Mouse (Mus musculus) cerebellum, adult (tissue): ENCODE data around the gene Hivep3.

Experiments used
- ATAC-seq: cut with Nextera tagmentation; 2 replicates; pipeline ENCODE4 v1.9.2; 2017; ENCODE audit warnings: mild to moderate bottlenecking, moderate library complexity, mixed read lengths; ENCODE audit not compliant: insufficient number of reproducible peaks, low FRiP score, low TSS enrichment

Gene Hivep3

DNA sequence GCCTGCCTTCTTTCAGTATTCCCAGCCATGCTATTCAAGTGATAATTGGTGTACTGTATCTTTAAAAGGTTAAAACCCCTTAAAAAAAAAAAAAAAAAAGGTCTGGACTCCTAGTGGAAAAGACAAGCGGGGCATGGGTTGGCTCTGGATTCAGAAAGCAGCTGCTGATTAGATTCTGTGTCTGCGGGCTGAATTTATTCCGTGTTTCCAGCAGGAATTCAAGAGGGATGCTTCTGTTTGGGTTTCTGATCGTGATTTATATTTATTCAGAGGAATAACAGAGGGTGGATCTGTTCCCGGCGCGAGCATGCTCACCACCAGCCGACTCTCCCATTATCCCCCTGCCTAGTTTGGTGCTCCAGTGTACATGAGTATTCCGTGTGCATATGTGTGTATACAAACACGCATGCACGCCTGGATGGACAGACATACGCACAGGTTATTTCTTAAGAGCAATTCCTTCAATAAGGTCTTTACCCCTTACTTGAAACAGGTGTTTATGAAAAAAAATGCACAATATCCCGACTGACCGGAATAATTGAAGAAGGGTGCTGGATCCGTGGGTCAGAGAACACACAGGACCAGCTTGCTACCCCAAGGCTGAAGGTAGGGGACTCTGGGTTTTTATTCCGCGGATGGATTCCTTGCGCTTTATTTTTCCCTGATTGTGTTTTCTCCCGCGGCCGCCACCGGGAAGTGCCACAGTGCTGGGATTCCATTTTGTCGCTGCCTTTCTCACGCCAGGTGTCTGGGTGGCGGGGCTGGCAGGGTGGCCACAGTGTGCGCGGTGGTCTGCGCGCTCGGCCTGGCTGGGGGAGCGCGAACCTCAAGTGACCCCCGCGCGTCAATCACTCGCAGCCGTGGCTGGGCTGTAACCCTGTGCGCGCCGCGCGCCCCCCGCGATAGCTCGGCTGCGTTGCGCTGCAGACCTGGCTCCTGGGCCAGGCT is 80.9 kb downstream of the Hivep3 start:
- ATAC-seq: no peak; the same call in 1 of the 2 replicates

DNA sequence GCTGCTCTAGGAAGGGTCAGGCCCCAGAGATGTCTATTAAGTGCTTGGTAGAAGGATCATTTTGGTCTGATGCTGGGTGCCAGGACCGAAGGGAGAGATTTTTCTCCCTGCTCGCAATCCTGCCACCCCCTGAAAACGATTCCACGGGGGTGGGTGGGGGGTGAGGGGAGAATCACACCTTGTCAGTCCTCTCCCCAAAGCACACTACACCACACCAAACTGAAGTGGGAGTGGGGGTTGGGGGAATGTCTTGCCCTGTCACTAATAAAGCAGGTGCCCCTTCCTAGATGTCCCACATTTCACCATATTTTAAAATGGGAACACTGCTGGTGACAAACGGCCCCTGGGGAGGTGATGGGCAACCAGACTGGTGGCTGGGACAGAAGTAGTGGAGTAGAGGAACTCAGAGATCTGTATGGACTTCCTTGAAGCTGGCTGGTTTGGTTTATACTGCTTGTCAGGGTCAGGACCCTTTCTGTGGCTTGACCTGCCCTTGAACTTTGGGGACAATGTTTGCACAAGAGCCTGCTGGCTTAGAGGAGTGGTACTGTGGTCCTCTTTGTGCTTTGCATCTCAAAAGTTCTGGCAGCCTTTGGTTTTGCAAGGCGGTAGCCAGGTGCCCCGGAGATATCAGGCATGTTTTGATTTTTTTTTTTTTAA is 81.7 kb downstream of the Hivep3 start:
- ATAC-seq: no peak

DNA sequence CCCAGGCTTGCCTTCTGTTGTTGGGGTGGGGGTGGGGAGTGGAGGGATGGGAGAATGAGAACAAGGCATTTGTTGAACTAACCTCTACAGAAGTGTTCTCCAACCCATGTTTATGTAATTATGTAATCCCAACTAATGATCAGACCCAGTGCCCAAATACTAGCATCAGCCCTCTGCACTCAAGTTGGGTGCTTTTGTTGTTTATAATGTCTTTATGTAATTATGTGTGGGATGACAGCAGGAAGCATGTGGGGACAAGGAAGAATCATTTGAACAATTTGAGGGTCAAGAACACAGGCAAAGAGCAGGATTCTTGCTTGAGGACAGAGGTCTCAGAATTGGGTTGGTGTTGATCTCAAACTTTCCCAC is 82.2 kb downstream of the Hivep3 start:
- ATAC-seq: no peak

DNA sequence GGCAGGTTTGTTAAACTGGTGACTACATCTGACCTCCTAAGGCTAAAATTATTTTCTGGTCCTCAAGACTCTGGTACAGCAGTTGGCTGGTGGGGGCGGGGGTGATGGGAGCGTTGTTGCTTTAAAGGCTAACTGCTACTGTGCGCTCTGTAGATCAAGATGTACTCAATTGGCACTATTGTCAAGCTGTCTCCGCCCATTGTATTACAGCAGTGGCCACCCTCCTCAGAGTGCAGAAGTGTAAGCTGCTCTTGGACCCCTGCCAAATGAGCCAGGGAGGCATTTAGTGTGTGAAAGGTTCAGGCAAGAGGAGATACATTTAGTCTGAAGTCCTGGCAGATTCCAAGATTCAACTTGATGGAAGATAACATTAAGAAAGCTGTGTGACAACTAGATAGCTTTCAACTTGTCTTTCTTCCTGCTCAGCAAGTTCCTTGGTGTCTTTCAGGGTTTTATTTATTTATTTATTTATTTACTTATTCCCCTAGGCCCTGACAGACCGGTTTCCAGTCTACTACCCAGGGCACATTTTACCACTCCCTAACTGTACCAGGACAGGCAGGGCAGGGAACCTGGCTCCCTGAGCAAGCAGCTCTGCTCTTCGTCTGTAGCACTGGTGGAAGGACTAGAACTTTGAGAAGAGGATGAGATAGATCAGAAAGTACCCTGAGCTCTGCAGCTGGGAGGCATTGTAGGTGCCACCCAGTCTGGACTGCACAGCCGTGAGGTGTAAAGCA is 83.2 kb downstream of the Hivep3 start:
- no peak for ATAC-seq

DNA sequence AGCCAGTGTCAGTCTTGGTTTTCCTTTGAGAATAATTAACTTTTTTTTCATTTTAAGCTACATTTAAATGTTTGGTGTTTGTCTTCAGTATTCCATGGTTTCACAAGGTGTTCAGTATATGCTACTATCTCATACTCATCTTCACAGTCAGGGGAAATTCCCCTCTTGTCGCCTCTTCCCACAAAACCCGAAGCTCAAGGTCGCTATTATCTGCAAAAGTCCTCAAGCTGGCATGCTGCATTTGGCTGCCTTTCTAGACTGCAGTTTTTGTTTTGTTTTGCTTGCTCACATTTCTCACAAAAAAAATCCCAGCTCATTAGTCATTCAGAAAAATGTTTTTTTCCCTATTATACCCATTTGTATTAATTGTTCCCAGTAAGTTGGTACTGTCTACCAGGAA is 92.4 kb downstream of the Hivep3 start:
- ATAC-seq: no peak

DNA sequence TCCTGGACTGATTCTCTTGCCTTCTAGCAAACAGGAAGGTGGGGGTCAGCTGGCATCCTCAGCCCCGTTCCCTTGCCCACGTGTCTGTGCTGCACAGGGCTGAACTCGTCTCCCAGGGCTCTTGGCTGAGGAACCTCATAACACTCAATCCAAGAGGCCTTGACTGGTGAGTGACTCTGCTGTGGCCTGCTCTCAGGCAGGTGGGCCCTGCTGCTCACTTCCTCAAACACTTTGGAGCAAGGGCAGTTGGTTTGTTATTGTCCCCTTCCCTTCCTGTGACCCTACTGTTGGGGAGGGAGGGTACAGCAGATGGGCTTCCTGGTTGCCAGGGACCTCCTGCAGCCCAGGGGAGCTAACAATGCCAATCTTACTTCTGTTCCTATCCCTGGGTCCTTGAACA is 94.8 kb downstream of the Hivep3 start:
- ATAC-seq: peak; percentile 88

DNA sequence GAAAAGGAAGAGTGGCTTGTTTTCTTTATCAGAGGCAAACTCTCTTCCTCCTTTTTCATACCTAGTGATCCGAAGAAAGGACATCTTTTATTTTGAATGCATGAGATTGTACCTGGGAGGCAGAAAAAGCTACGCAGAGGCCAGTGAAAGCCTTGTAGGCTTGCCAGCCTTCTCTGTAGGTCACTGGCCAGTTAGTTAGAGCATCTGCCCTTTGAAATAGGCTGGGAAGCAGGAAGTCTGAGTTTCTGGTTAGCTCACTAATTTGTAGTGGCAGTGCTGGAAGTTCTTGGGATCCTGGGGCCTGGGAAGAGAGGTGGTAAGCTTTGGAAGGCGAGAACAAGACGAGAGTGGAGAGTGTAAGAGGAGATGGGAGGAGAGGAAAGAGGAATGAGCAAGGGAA is 95.4 kb downstream of the Hivep3 start:
- ATAC-seq: no peak

DNA sequence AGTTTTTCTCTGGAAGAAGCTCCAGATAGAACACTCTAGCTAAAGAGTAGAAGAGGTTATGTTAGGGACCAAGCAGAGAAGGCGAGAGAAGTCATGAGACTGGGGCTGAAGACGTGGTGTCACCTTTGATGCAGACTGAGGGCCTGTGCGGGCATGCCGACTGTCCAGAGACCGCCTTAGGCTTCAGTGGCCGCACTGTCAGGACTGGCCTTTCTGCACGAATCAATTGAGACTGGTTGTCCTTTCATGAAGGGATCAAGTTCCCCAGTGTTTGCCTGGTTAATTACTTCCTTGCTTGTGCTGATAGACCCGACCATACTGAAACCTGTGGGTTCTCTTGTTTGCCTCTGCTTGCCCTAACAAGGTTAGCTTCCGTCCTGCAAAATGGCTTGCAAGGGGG is 99.7 kb downstream of the Hivep3 start:
- no peak for ATAC-seq

DNA sequence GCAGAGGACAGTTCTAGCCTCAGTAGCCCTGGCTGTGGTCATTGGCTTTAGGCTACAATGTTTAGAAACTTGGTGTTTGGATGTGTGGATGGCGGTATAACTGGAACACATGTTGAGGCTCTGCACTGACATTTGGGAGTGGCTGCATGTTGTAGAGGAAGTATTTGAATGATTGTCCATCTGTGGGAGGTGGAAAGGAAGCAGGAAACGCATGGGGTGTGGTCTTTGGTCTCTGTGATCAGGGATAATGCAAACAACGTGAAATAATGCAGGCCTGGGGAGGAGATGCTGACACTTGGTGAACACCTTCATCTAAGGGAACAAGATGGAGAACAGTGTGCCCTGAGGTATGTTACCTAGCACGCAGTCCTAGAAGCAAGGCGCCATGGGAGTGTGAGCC is 100.3 kb downstream of the Hivep3 start:
- no peak for ATAC-seq

DNA sequence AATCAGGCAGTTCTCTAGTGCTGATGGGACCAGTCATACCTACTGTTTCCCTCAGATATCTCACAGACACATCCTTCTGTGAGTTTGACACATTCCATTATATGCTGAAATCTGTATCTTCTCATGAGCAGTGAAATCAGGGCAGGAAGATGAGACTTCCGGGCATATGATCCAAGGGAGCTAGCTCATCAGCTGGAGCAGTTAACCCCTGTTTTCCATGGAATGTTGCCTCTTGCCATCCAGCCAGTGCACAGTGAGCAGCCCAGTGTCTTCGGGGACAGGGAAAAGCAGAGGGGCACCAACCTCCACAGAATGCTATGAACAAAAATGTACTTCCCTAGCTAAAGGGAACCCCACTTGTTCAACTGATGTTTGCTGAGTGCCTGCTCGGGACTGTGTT is 102.6 kb downstream of the Hivep3 start:
- no peak for ATAC-seq

DNA sequence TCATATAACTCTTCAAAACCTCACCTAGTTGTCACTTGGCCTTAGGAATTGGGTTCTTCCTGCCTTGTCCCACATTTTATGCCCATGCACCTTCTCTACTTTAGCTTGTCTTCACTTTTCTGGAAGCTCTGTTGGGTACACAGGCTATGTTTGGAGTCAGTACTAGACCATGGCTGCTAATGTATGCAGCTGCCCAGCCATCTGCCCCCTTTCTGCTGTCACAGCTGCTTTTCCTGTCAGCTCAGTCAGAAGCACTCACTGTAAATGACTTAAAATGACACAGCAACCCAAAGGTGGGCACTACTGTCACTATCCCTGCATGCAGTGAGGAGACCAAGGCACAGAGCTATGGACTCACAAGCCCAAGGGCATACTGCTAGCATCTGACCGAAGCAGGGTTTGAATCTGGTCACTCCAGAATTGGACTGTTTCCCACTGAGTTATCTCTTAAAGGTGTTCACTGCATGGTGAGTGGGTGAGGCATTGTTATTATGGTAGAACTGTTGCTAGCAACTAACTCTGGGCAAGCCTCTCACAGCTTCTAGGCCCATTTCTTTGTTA is 104.0 kb downstream of the Hivep3 start:
- no peak for ATAC-seq

DNA sequence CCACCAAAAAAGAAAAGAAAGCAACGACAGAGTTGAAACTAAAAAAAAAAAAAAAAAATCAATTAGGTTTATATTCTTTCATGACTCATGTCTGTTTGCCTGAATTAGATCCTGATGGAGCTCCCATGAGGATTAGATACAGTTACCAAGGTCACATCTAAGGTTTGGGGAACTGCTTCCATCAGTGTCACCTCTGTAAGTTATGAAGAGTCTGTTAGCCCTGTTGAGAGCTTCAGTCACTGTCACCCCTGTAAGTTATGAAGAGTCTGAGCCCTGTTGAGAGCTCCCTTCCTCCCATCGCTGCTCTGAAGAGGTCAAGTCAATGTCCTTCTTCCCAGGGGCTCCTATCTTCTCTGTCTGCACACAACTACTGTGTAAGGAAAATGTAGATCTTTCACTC is 104.7 kb downstream of the Hivep3 start:
- no peak for ATAC-seq

DNA sequence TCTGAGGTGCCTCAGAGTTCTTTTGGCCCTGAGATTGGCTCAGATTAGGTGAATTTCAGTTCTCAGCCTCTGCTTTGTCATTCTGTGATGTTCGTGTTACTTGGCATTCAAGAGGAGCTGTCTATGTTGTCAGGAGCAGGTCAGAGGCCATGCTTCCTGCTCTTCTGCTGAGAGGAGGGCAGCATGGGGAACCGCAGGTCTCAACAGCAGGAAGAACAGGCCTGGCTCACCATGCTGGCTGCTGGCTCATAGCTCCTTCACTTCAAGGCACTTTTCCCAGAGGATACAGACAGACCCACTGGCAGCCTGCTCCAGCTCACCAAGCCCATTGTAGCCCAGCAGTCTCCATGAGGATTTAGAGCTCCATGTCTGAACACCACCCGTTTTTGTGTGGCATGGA is 109.7 kb downstream of the Hivep3 start:
- no peak for ATAC-seq

DNA sequence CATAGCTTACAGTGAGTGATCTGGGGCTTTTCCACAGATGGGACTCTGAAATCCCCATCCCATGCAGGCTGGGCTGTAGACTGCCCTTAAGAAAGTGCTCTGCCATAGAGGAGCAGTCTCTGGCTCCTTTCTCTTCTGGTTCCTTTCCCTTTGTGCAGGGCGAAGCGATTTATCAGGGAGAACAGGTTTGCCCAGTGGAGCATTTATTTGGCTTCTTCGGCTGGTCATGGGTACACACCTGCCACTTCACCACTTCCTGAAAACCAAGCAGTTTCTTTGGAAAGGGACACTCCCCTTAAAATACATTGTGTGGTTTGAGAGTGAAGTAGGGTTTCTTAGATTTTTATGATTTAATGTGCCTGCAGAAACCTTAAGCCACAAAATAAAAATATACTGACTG is 110.7 kb downstream of the Hivep3 start:
- ATAC-seq: no peak

DNA sequence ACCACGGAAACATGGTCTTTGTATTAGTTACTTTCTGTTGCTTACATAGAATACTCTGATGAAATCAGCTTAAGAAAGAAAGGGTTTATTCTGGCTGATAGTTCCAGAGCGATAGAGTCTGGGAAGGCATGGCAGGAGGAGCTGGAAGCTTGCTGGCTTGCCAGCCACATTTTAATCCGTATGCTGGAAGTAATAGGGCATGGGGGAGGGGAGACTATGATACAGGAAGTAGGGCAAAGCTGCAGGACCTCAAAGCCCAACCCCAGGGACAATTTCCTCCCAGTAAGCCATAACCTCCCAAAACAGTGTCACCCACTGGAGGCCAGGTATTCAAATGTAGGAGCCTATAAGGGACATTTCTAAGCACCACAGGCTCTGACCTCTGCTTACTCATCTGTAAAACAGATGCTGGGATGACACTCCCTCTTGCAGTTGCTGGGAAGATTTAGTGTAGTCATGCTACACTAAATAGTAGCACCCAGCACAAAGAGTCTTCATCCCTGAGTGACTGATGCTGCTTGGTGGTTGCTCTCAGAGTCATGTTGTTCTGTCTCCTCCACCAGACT is 112.1 kb downstream of the Hivep3 start:
- no peak for ATAC-seq

DNA sequence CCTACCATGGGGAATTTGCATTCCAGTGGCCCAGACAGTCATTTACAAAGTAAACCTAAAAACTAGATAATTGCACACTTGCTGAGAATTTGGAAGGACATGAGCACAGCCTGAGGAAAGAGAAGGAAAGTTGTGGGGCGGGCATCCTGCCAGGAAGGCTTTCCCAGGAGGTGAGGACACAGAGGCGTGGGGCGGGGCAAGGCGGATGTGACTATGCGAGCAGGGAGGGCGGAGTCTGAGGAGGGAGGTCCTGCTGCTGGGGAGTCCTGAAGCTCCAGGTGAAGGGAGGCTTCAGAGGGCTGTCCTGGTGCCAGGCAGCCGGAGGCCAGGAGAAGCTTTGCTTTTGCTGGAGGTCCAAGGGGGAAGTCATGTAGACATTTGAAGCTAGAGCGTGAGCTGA is 118.9 kb downstream of the Hivep3 start:
- no peak for ATAC-seq

DNA sequence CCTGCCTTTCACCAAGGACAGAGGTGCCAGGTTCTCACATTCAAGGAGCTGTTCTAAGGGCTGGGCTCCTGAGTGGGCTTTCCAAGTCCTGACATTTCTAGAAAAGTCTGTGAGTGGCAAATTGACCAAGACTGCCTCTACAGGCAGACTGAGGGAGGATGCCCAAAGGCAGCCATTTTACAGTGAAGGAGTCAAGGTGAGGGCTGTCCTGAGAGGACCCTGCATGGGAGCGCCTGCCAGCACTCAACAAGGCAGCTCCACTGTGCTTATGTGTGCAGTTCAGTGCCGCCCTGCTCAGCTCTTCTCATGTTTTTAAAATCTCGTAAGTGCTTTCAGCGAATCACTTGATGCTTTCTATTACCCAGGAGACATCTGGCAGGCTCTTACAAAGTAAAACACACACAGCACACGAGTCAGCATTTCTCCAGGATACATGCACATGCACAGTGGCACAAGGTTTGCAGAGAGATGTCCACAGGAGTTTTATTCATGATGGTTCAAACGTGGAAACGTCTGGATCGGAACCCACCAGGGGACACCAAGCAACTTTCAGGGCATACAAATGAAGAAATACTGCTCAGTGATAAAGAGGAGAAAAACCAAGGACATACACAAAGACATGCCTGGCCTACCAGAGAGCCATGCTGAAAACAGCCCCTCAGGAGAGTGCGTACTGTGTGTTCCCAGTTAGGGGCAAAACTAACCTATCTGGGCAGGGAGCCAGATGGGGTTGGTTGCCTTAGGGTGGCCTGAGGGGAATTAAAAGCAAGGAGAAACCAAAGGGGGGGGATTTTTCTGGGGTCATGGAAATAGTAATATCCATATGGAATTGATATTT is 120.9 kb downstream of the Hivep3 start:
- ATAC-seq: no peak

DNA sequence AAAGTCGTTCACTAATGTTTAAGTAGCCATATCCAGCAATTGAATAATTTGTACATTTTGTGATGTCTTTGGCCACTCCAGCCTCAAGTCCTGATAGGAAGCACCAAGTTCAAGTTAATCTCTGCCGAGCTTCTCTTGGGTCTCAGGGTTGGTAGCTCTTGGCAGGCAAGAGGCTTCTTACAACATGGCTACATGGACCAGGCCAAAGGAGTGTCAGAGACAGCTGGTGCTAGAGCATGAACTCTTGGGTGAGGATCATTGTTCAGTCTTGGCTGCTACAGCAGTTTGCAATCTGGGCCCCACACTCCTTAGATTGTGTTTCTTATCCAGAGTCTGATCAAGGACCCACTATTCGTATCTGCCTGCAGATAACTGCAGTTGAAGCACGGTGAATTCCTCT is 125.9 kb downstream of the Hivep3 start:
- no peak for ATAC-seq

DNA sequence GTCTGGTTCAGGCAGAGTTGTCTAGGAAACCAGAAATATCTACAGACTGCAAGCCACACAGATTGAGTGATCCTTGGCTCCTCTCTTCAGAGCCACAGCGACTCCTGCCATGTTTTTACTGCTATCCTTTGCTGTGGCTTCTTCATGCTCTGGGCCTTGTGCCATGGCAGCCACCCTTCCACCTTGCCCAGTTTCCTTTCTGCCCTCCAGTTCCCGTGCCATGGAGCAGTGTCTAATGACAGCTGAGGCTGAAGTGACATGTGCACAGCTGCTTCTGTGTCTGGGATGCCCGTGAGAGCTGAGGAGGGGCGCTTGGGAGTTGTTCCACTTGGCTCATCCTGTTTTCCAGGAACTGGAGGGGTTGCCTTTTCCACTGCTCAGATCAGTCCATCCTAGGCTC is 127.4 kb downstream of the Hivep3 start:
- no peak for ATAC-seq
